1 mouse cellular context compared by ENCODE assay signal in the genomic region with DNA sequence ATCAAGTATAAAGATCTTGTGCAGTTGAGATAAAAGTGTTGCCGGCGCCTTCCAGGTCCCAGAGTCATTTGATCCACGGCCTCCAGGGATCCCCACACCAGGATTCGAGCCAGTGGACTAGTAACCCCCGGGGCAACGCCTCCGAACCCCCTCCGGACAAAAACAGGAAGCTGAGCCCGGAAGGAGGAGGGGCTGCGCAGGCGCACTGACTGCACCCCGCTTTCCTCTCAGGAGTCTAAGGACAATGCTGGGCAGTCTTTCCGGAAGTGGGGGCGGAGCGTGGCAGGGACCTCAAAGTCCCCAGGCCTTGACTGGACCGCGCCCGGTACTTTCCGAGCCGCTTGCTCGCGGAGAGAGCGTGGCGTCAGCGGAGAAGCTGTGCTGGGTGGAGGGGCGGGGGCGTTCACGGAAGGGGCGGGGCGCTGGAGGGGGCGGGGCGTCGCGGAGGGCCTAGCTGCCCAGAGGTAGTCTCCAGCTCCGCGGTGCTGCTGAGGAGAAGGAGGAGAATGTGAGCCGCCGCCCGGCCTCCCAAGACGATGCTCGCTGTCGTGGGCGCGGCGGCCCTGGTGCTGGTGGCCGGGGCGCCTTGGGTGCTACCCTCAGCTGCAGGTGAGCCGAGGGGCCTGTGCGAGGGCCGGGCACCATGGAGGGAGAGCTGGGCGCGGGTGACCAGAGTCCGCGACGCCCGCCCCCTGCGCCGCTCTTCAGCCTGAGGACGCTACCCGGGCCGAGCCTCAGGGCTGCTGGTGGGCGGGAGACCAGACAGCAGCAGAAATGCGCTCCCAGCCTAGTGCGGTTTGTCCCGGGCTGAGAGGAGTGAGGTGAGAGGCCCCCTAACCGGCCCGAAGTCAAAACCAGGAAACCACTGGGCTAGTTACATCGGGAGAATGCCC.
A peak's percentile ranks its signal among the peaks of the same experiment; 100 is the strongest.
TF ChIP-seq lines count a peak whose summit lies in the region.

A gene (plus strand): TSS at position 431 of the 893 bp plus-strand sequence.

TF ChIP-seq in CH12.LX, 34 proteins besides CTCF, POLR2A, EP300 and RAD21 (continued from another document):
- TF ChIP-seq MEF2A (IDR thresholded peaks at IDR 0.05; ENCODE audit: borderline replicate concordance, low read depth, low read length) (peak; percentile 68; the same call in 1 of the 2 replicates), HCFC1 (IDR thresholded peaks at IDR 0.05; ENCODE audit: low read depth, low read length) (peak; percentile 85), POLR2AphosphoS2 (IDR thresholded peaks at IDR 0.05; ENCODE audit: low read depth, low read length) (peak; percentile 76; the same call in 1 of the 2 replicates), MAFK (IDR thresholded peaks at IDR 0.05; ENCODE audit: insufficient replicate concordance, low read length) (no peak), GABPA (IDR thresholded peaks at IDR 0.05; ENCODE audit: insufficient replicate concordance, low read depth, low read length) (no peak; the same call in 1 of the 2 replicates), USF1 (IDR thresholded peaks at IDR 0.05; ENCODE audit: low read depth, low read length) (no peak), MAZ (IDR thresholded peaks at IDR 0.05; ENCODE audit: low read depth, low read length) (peak; percentile 96), NRF1 (IDR thresholded peaks at IDR 0.05; ENCODE audit: low read depth, low read length) (peak; percentile 99), TBP (conservative IDR thresholded peaks at IDR 0.05; ENCODE audit: low read depth, low read length) (0 out of 2 replicates have a peak, but pooled peaks have one; percentile 67), SIN3A (IDR thresholded peaks at IDR 0.05; ENCODE audit: low read length) (peak; percentile 97), PAX5 (IDR thresholded peaks at IDR 0.05; ENCODE audit: low read length) (no peak), KAT2A (IDR thresholded peaks at IDR 0.05; ENCODE audit: insufficient replicate concordance, low read length) (peak; percentile 73; the same call in 1 of the 2 replicates), BHLHE40 (IDR thresholded peaks at IDR 0.05; ENCODE audit: low read depth, low read length) (no peak), CHD2 (IDR thresholded peaks at IDR 0.05; ENCODE audit: low read length) (peak; percentile 61; the same call in 1 of the 2 replicates), ELF1 (IDR thresholded peaks at IDR 0.05; ENCODE audit: low read depth, low read length) (peak; percentile 100), JUND (conservative IDR thresholded peaks at IDR 0.05; ENCODE audit: low read depth, low read length) (no peak), SMC3 (IDR thresholded peaks at IDR 0.05; ENCODE audit: low read depth, low read length) (no peak), ZMIZ1 (IDR thresholded peaks at IDR 0.05; ENCODE audit: low read depth, low read length) (peak; percentile 88), IRF4 (IDR thresholded peaks at IDR 0.05; ENCODE audit: low read depth, low read length) (peak; percentile 64; the same call in 1 of the 2 replicates), JUN (IDR thresholded peaks at IDR 0.05; ENCODE audit: insufficient read depth, low read depth, low read length) (no peak), MYC (IDR thresholded peaks at IDR 0.05; ENCODE audit: low read depth, low read length) (0 out of 2 replicates have a peak, but pooled peaks have one; percentile 42), USF2 (conservative IDR thresholded peaks at IDR 0.05; ENCODE audit: low read depth, low read length) (no peak), ZKSCAN1 (IDR thresholded peaks at IDR 0.05; ENCODE audit: borderline replicate concordance, low read depth, low read length) (no peak), NELFE (IDR thresholded peaks at IDR 0.05; ENCODE audit: low read depth, low read length) (peak; percentile 87)
